Mouse (Mus musculus) hindbrain, embryonic 11.5 days (tissue): ENCODE measurements around the gene Slc27a2. TPM values are rescaled to one million over a fixed set of nuclear protein-coding genes. Genes with fewer than 3 reads are reported as not detected.
"Not testable (repeated sequence)": the region's sequence is repeated elsewhere in the genome, so short reads cannot be mapped to it uniquely, and the experiment has no call there.

Source experiments
- ATAC-seq: fragments of 200-750 bp; cut with Nextera tagmentation; 2 replicates; pipeline ENCODE4 v1.8.0; 2017; ENCODE audit warnings: mild to moderate bottlenecking, moderate TSS enrichment, moderate library complexity; ENCODE audit not compliant: low FRiP score
- DNase-seq: peaks from one replicate; pipeline ENCODE4 v3.0.0-alpha.2; 2015; ENCODE audit warnings: low spot score
- H3K27ac ChIP-seq: fragments of 300-500 bp; sonication (generic); 2 replicates; pipeline ENCODE4 v1.5.1; 2014; ENCODE audit warnings: mild to moderate bottlenecking, low read depth, low read length
- H3K27me3 ChIP-seq: fragments of 300-500 bp; sonication (generic); 2 replicates; pipeline ENCODE4 v1.6.1; 2014; ENCODE audit warnings: mild to moderate bottlenecking, low read length, moderate library complexity, mixed read lengths; ENCODE audit not compliant: control insufficient read depth, insufficient read depth
- H3K36me3 ChIP-seq: fragments of 300-500 bp; sonication (generic); 2 replicates; pipeline ENCODE4 v1.6.1; 2014; ENCODE audit warnings: mild to moderate bottlenecking, low read length, moderate library complexity, mixed read lengths; ENCODE audit not compliant: control insufficient read depth, insufficient read depth
- H3K4me1 ChIP-seq: fragments of 300-500 bp; sonication (generic); replicated peaks from 2 replicates; pipeline ENCODE4 v1.6.1; 2014; ENCODE audit warnings: low read length, mixed read lengths; ENCODE audit not compliant: control insufficient read depth, insufficient read depth
- H3K4me2 ChIP-seq: fragments of 300-500 bp; sonication (generic); replicated peaks from 2 replicates; pipeline ENCODE4 v1.6.1; 2014; ENCODE audit warnings: mild to moderate bottlenecking, low read depth, low read length
- H3K4me3 ChIP-seq: fragments of 300-500 bp; sonication (generic); 2 replicates; pipeline ENCODE4 v1.5.1; 2014; ENCODE audit warnings: low read depth, low read length
- H3K9ac ChIP-seq: fragments of 300-500 bp; sonication (generic); 2 replicates; pipeline ENCODE4 v1.6.1; 2014; ENCODE audit warnings: low read depth, low read length
- H3K9me3 ChIP-seq: fragments of 300-500 bp; sonication (generic); 2 replicates; pipeline ENCODE4 v1.6.1; 2016; ENCODE audit warnings: low read length; ENCODE audit not compliant: control insufficient read depth
- WGBS: fragments of 180-500 bp; shearing (Covaris S2); extraction: QIAGEN DNeasy Blood & Tissue Kit; methylation state at CpG from one replicate; pipeline ENCODE4 v1.1.7; 2014; 5-methylcytosine and 5-hydroxymethylcytosine counted together
- polyA plus RNA-seq: library from polyadenylated mRNA; unstranded; fragments of >200 nt; fragmentation: Nextera tagmentation; extraction: Ambion mirVana; gene quantifications from 2 replicates; pipeline ENCODE4 v1.2.1, GENCODE M21; 2014

Slc27a2 gene
- polyA plus RNA-seq, 1 experiment from 2014 or later: 0.51 TPM

DNA sequence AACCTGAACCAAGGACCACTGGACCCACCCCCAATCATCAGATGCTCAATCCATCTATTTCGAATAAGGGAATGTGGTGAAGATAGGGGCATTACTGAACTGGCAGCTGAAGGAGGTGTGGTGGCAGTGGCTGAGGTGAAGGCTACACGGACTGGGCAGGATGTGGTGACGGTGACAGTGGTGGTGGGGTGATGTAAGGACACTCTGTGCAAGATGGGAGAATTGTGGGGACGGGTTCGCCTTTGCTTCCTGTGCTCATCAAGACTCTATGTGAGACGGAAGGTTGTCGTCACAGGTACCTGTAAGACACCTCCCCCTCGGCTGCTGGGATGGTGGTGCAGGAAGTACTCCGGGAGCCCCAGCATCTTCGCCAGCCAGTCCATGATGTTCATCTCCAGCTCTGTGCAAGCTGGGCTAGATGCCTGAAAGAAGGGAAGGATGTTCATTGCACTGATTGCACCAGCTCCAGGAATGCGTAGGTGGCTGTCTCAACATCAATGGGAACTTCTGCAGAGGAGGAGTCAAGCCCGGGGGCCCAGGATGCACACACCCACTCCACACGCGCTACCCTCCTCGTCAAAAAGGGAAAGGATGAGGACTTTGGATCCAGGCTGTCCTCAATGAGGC is 54.0 kb downstream of the Slc27a2 start:
- Histone ChIP-seq H3K36me3 (no peaks in the 10 kb centered on the region), H3K9me3 (no peaks in the 10 kb centered on the region), H3K27me3 (no peaks in the 10 kb centered on the region), H3K4me2 (no peak overlapping the region), H3K4me1 (no peaks in the 10 kb centered on the region), H3K9ac (no peak overlapping the region), H3K4me3 (no peak overlapping the region), H3K27ac (no peak overlapping the region)
- 86% methylated on average over 15 of the region's 15 CpGs for WGBS
- no peak for ATAC-seq
- DNase-seq: no peak

DNA sequence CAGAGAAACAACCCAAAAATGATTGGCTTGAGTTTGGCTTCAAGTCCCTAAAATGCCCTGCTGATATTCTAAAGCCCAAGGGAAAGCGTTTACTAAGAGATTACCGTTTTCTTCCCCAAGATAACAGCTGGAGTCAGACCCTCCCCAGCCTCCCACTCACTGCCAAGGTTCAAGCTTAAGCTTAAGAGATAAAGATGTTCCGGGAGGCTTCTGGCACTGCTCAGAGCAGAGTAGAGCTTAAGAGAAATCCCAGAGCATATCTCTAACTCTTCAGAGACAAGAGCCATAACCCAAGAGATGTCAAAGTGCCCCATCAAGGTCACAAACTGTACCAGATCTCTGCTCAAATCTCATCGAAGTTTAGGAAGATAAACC is 54.5 kb downstream of the Slc27a2 start:
- Histone ChIP-seq H3K4me3 (no peak overlapping the region), H3K9me3 (no peaks in the 10 kb centered on the region), H3K9ac (no peak overlapping the region), H3K27me3 (no peaks in the 10 kb centered on the region), H3K36me3 (no peaks in the 10 kb centered on the region), H3K4me2 (no peak overlapping the region), H3K27ac (no peak overlapping the region), H3K4me1 (no peaks in the 10 kb centered on the region)
- DNase-seq (no peak), ATAC-seq (no peak)
- 84% methylated on average over 4 of the region's 4 CpGs for WGBS

- no peak overlapping the region for H3K4me2 ChIP-seq
- ATAC-seq (no peak), DNase-seq (no peak)
- H3K4me3 ChIP-seq: no peak overlapping the region
- H3K36me3 ChIP-seq: no peaks in the 10 kb centered on the region
- no peaks in the 10 kb centered on the region for H3K4me1 ChIP-seq
- WGBS: 80% methylated on average over 10 of the region's 10 CpGs
- no peak overlapping the region for H3K9ac ChIP-seq
- H3K27ac ChIP-seq: no peak overlapping the region
- no peaks in the 10 kb centered on the region for H3K27me3 ChIP-seq
- H3K9me3 ChIP-seq: no peaks in the 10 kb centered on the region
Observed at GRCm38 (mm10) chr2:126607553-126608203, 55.5 kb downstream of the Slc27a2 start.

DNA sequence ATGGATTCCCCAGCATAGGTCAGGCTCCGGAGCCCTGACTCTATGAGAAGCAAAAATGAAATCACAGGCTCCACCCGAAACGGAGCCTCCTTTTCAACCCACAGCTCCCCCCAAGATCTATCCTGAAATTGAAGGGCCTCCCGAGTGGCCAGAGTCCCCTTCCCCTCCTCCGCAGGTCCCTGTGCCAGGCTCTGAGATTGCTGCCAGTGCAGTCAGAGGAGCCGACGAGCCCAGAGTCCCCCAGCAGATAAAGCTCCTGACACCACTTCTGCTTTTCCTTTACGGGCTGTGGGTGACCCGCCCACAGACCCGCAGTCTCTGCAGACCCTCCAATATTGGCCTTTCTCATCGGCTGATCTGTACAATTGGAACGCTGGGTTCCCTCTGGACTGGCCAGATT is 57.4 kb downstream of the Slc27a2 start:
- H3K27ac ChIP-seq, H3K27me3 ChIP-seq, DNase-seq, ATAC-seq, H3K9me3 ChIP-seq, H3K4me2 ChIP-seq, H3K4me1 ChIP-seq, H3K36me3 ChIP-seq, H3K4me3 ChIP-seq, H3K9ac ChIP-seq: not testable (repeated sequence)
- WGBS: 79% methylated on average over 12 of the region's 12 CpGs

GRCm38 (mm10) chr2:126615355-126615754 is 63.1 kb downstream of the Slc27a2 start:
- H3K4me2 ChIP-seq: no peak overlapping the region
- H3K27ac ChIP-seq: no peak overlapping the region
- DNase-seq (no peak), ATAC-seq (no peak)
- H3K4me1 ChIP-seq: no peaks in the 10 kb centered on the region
- no peak overlapping the region for H3K9ac ChIP-seq
- no peaks in the 10 kb centered on the region for H3K36me3 ChIP-seq
- no peaks in the 10 kb centered on the region for H3K27me3 ChIP-seq
- no peak overlapping the region for H3K4me3 ChIP-seq
- WGBS: 93% methylated on average over 3 of the region's 3 CpGs
- no peaks in the 10 kb centered on the region for H3K9me3 ChIP-seq

GRCm38 (mm10) chr2:126618470-126619179 is 66.4 kb downstream of the Slc27a2 start:
- no peak overlapping the region for H3K27ac ChIP-seq
- H3K4me1 ChIP-seq: no peaks in the 10 kb centered on the region
- no peaks in the 10 kb centered on the region for H3K27me3 ChIP-seq
- ATAC-seq: no peak
- DNase-seq: no peak
- H3K4me2 ChIP-seq: no peak overlapping the region
- no peak overlapping the region for H3K9ac ChIP-seq
- no peak overlapping the region for H3K4me3 ChIP-seq
- no peaks in the 10 kb centered on the region for H3K9me3 ChIP-seq
- no peaks in the 10 kb centered on the region for H3K36me3 ChIP-seq
- WGBS: 24% methylated on average over 8 of the region's 8 CpGs

DNA sequence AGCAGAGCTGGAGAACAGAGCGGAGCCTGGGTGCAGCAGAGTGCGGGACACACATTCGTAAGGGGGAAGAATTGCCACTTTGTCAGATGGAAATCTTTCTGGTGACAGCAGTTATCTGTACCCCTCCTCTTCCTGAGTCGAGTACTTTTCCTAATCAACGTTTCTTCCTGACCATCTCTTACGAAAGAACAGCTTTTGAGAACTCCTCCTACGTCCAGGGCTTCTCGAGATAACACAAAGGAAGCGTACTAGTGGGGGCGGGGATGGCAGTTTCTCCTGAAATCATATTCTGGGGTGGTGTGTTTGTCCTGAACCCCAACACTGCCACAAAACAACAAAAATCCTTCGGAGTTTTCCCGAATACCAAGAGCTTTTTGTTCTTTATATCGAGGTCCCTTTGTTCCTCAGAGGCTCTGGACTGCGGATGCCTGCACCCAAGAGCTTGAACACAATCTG is 67.1 kb downstream of the Slc27a2 start, which contains the start of gene Hdc:
TSS of gene Hdc (minus strand) at position 51 of the 456 bp plus-strand sequence.
- no peak for ATAC-seq
- Histone ChIP-seq H3K9me3 (no peaks in the 10 kb centered on the region), H3K4me2 (no peak within 1 kb of the TSS), H3K4me3 (no peak within 1 kb of the TSS), H3K27me3 (no peaks in the 10 kb centered on the region), H3K9ac (no peak within 1 kb of the TSS), H3K27ac (no peak within 1 kb of the TSS), H3K4me1 (no peaks in the 10 kb centered on the region), H3K36me3 (no peaks in the 10 kb centered on the region)
- 74% methylated on average over 14 of the region's 14 CpGs for WGBS
- no peak for DNase-seq

DNA sequence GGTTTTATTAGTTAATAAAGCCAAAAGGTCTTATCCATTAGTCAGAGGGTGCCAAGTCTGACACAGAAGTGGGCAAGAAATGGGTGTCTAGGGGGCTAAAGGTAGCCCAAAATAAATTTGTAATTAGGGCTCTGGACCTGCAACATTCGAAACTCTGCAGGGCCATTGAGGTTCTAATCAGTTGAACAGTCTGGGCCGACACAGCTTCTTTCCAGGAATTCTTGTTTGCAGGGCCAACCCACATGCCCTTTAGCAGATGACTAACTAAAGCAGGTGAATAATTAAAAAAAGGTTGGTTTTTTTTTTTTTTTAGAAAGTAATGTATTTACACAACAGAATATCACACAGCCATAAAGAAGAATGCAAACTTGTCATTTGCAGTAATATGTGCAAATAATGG is 70.2 kb downstream of the Slc27a2 start:
- Histone ChIP-seq H3K27ac (no peak overlapping the region), H3K36me3 (no peaks in the 10 kb centered on the region), H3K4me3 (no peak overlapping the region), H3K9ac (no peak overlapping the region), H3K4me2 (no peak overlapping the region), H3K9me3 (no peaks in the 10 kb centered on the region), H3K4me1 (no peaks in the 10 kb centered on the region), H3K27me3 (no peaks in the 10 kb centered on the region)
- DNase-seq (no peak), ATAC-seq (no peak)
- WGBS: 85% methylated on average over 2 of the region's 2 CpGs

DNA sequence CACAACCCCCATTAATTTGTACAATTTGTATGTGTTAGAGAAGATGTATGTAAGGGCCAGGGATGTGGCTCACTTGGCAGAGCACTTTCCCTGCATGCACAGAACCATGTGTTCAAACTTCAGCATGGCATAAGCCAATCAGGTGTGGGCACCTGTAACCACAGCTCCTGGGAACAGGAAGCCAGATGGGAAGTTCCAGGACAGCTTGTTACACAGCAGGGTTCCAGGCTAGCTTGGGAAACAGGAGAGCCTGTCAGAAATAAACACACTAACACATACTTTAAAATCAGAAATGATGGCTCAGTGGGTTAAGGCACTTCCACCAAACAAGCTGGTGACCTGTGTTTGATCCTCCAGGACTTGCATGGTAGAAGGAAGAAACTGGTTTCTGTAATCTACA is 70.9 kb downstream of the Slc27a2 start:
- Histone ChIP-seq H3K27me3 (no peaks in the 10 kb centered on the region), H3K9ac (no peak overlapping the region), H3K36me3 (no peaks in the 10 kb centered on the region), H3K27ac (no peak overlapping the region), H3K4me1 (no peaks in the 10 kb centered on the region), H3K4me2 (no peak overlapping the region), H3K4me3 (no peak overlapping the region), H3K9me3 (no peaks in the 10 kb centered on the region)
- DNase-seq: no peak
- ATAC-seq: no peak
